Mouse (Mus musculus): Measurements from ENCODE around the gene Sec14l5.

- TF ChIP-seq CTCF (IDR thresholded peaks at IDR 0.05; ENCODE audit: borderline replicate concordance, insufficient read depth, low read depth, low read length): no peak
- no peak for TF ChIP-seq POLR2A (IDR thresholded peaks at IDR 0.05; ENCODE audit: borderline replicate concordance, insufficient read depth, low read length)
Observed at GRCm38 (mm10) chr16:5147037-5147385, at the start of gene Sec14l5.
